Mouse (Mus musculus) hindbrain, embryonic 11.5 days (tissue): Measurements from ENCODE around the gene Eno2. TPM values are rescaled to one million over a fixed set of nuclear protein-coding genes. Genes with fewer than 3 reads are reported as not detected.
A peak's percentile ranks its signal among the peaks of the same experiment; 100 is the strongest.
"Not testable (repeated sequence)": the region's sequence is repeated elsewhere in the genome, so short reads cannot be mapped to it uniquely, and the experiment has no call there.

Experiments
- ATAC-seq: fragments of 200-750 bp; cut with Nextera tagmentation; 2 replicates; pipeline ENCODE4 v1.8.0; 2017; ENCODE audit warnings: mild to moderate bottlenecking, moderate TSS enrichment, moderate library complexity; ENCODE audit not compliant: low FRiP score
- DNase-seq: peaks from one replicate; pipeline ENCODE4 v3.0.0-alpha.2; 2015; ENCODE audit warnings: low spot score
- H3K27ac ChIP-seq: fragments of 300-500 bp; sonication (generic); 2 replicates; pipeline ENCODE4 v1.5.1; 2014; ENCODE audit warnings: mild to moderate bottlenecking, low read depth, low read length
- H3K27me3 ChIP-seq: fragments of 300-500 bp; sonication (generic); 2 replicates; pipeline ENCODE4 v1.6.1; 2014; ENCODE audit warnings: mild to moderate bottlenecking, low read length, moderate library complexity, mixed read lengths; ENCODE audit not compliant: control insufficient read depth, insufficient read depth
- H3K36me3 ChIP-seq: fragments of 300-500 bp; sonication (generic); 2 replicates; pipeline ENCODE4 v1.6.1; 2014; ENCODE audit warnings: mild to moderate bottlenecking, low read length, moderate library complexity, mixed read lengths; ENCODE audit not compliant: control insufficient read depth, insufficient read depth
- H3K4me1 ChIP-seq: fragments of 300-500 bp; sonication (generic); replicated peaks from 2 replicates; pipeline ENCODE4 v1.6.1; 2014; ENCODE audit warnings: low read length, mixed read lengths; ENCODE audit not compliant: control insufficient read depth, insufficient read depth
- H3K4me2 ChIP-seq: fragments of 300-500 bp; sonication (generic); replicated peaks from 2 replicates; pipeline ENCODE4 v1.6.1; 2014; ENCODE audit warnings: mild to moderate bottlenecking, low read depth, low read length
- H3K4me3 ChIP-seq: fragments of 300-500 bp; sonication (generic); 2 replicates; pipeline ENCODE4 v1.5.1; 2014; ENCODE audit warnings: low read depth, low read length
- H3K9ac ChIP-seq: fragments of 300-500 bp; sonication (generic); 2 replicates; pipeline ENCODE4 v1.6.1; 2014; ENCODE audit warnings: low read depth, low read length
- H3K9me3 ChIP-seq: fragments of 300-500 bp; sonication (generic); 2 replicates; pipeline ENCODE4 v1.6.1; 2016; ENCODE audit warnings: low read length; ENCODE audit not compliant: control insufficient read depth
- WGBS: fragments of 180-500 bp; shearing (Covaris S2); extraction: QIAGEN DNeasy Blood & Tissue Kit; methylation state at CpG from one replicate; pipeline ENCODE4 v1.1.7; 2014; 5-methylcytosine and 5-hydroxymethylcytosine counted together
- polyA plus RNA-seq: library from polyadenylated mRNA; unstranded; fragments of >200 nt; fragmentation: Nextera tagmentation; extraction: Ambion mirVana; gene quantifications from 2 replicates; pipeline ENCODE4 v1.2.1, GENCODE M21; 2014

The Eno2 gene
- polyA plus RNA-seq, 1 experiment from 2014 or later = 5.9 TPM

DNA sequence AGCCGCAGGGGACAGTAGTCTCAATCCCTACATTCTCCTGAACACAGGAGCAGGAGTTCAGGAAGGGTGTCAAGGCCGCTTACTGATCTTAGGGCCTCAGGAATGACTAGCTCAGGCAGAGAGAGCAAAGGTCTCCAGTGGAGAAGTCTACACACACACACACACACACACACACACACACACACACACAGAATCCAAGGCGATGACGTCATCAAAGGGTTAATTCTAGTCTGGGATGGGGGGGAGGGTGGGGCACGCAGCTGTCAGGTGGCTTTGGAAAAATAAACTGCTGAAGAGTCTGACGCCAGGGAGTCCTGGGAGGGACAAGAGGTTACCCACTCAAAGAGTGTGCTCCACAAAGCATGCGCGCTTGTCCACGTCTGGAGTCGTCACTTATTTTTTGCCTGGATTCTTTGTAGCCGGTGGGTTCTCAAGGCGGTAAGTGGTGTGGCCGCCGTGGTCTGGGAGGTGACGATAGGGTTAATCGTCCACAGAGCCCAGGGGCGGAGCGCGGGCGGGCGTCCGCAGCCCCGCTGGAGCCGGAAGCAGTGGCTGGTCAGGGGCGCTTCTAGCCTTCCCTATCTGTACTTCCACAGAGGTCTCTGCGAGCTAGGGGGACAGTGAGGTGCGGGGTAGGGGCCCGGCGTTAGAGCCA is 39.0 kb upstream of the Eno2 start, which contains the start of gene Spsb2:
TSS of gene Spsb2 (plus strand) at position 304 of the 655 bp plus-strand sequence.
- H3K4me1 ChIP-seq = peaks cover 15% of the 10 kb centered on the region
- WGBS = 3% methylated on average over 29 of the region's 29 CpGs
- H3K4me2 ChIP-seq = peak within 1 kb of the TSS; percentile 98

DNA sequence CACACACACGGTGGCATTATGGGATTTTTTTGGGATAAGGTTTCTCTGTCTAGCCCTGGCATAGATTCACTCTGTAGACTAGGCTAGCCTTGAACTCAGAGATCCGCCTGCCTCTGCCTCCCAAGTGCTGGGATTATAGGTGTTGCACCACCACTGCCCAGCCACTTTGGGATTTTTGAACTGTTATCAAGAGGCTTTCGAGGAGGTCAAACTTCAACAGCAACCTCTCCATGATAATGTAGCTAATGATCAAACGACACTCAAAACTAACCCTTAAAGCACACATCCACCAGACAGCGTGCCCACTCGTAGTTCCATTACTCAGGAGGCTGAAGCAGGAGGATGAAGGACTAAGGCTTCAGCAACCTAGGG is 38.5 kb upstream of the Eno2 start:
- peak overlapping the region; percentile 98 for H3K4me2 ChIP-seq
- H3K4me3 ChIP-seq = peak overlapping the region; percentile 54
- H3K27me3 ChIP-seq = no peaks in the 10 kb centered on the region
- 90% methylated on average over 6 of the region's 6 CpGs for WGBS
- H3K36me3 ChIP-seq = no peaks in the 10 kb centered on the region
- no peak for ATAC-seq
- H3K27ac ChIP-seq = no peak overlapping the region
- H3K9ac ChIP-seq = no peak overlapping the region
- DNase-seq = peak; percentile 4
- peaks cover 15% of the 10 kb centered on the region for H3K4me1 ChIP-seq
- no peaks in the 10 kb centered on the region for H3K9me3 ChIP-seq

More for the DNA sequence above, 39.0 kb upstream of the Eno2 start, which contains the start of gene Spsb2:
- DNase-seq (peak; percentile 79), ATAC-seq (peak; percentile 56)
- Histone ChIP-seq H3K9me3 (no peaks in the 10 kb centered on the region), H3K9ac (peak within 1 kb of the TSS; percentile 76), H3K27me3 (no peaks in the 10 kb centered on the region), H3K27ac (peak within 1 kb of the TSS; percentile 78), H3K4me3 (peak within 1 kb of the TSS; percentile 54), H3K36me3 (no peaks in the 10 kb centered on the region)

DNA sequence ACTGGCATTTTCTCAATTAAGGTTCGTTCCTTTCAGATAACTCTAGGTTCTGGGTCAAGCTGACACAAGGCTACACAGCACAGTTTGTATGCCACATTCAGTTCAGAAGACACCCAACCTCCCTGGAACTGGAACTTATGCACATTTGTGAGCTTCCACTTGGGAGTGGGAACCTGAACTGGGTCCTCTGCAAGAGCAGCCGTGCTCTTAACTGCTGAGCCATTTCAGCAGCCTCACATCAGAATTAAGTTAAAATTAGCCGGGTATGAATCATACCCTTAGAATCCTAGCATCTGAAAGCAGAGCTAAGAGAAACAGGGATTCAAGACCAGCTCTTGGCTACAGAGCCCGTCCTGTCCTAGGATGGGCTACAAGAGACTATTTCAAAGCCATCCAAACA is 37.9 kb upstream of the Eno2 start:
- ATAC-seq (no peak), DNase-seq (no peak)
- Histone ChIP-seq H3K27me3 (no peaks in the 10 kb centered on the region), H3K27ac (no peak overlapping the region), H3K9me3 (no peaks in the 10 kb centered on the region), H3K4me1 (peaks cover 12% of the 10 kb centered on the region), H3K36me3 (no peaks in the 10 kb centered on the region), H3K4me3 (no peak overlapping the region), H3K4me2 (no peak overlapping the region), H3K9ac (no peak overlapping the region)
- WGBS = 93% methylated on average over 4 of the region's 4 CpGs

DNA sequence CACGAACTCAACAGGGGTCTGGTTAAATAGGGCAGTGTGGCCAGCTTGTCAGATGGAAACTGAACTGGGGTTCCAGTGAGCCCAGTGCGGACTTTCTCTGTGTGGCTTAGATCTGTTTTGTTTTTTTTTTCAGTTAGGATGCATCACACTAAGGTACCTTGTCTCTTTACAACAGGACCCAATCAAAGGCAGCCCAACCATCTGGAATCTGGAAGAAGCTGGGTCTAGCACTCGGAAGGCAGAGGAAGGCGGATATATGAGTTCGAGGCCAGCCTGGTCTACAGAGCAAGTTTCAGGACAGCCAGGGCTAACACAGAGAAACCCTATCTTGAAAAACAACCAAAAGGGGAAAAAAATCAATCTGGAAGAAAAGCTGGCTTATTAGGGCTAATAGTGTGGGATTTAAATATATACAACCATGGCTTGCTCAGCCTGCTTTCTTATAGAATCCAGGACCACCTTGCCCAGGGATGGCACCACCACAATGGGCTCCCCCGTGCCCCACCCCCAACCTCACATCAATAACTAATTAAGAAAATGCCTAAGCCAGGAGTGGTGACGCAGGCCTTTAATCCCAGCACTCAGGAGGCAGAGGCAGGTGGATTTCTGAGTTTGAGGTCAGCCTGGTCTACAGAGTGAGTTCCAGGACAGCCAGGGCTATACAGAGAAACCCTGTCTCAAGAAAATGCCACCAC is 37.1 kb upstream of the Eno2 start:
- Histone ChIP-seq H3K36me3 (no peaks in the 10 kb centered on the region), H3K27ac (peak overlapping the region; percentile 2; the same call in 1 of the 2 replicates), H3K9ac (no peak overlapping the region), H3K4me1 (peaks cover 12% of the 10 kb centered on the region), H3K27me3 (no peaks in the 10 kb centered on the region), H3K4me2 (peak overlapping the region; percentile 59), H3K9me3 (no peaks in the 10 kb centered on the region), H3K4me3 (no peak overlapping the region)
- DNase-seq (no peak), ATAC-seq (no peak)
- WGBS = 76% methylated on average over 7 of the region's 7 CpGs

GRCm38 (mm10) chr6:124805341-124806321 is 36.2 kb upstream of the Eno2 start:
- H3K4me2 ChIP-seq = peak overlapping the region; percentile 59
- DNase-seq = peak; percentile 94
- H3K9ac ChIP-seq = peak overlapping the region; percentile 50; the same call in 1 of the 2 replicates
- peak; percentile 71 for ATAC-seq
- H3K27ac ChIP-seq = peak overlapping the region; percentile 2
- no peaks in the 10 kb centered on the region for H3K36me3 ChIP-seq
- peaks cover 12% of the 10 kb centered on the region for H3K4me1 ChIP-seq
- H3K27me3 ChIP-seq = no peaks in the 10 kb centered on the region
- peak overlapping the region; percentile 26 for H3K4me3 ChIP-seq
- 3% methylated on average over 34 of the region's 34 CpGs for WGBS
- no peaks in the 10 kb centered on the region for H3K9me3 ChIP-seq

GRCm38 (mm10) chr6:124804341-124804740 is 34.9 kb upstream of the Eno2 start:
- 91% methylated on average over 3 of the region's 3 CpGs for WGBS
- H3K4me1 ChIP-seq = peaks cover 7% of the 10 kb centered on the region; the same call in 1 of the 2 replicates
- DNase-seq (no peak), ATAC-seq (no peak)
- no peaks in the 10 kb centered on the region for H3K9me3 ChIP-seq
- no peak overlapping the region for H3K27ac ChIP-seq
- H3K4me2 ChIP-seq = no peak overlapping the region
- H3K36me3 ChIP-seq = no peaks in the 10 kb centered on the region
- no peaks in the 10 kb centered on the region for H3K27me3 ChIP-seq
- H3K9ac ChIP-seq = no peak overlapping the region
- H3K4me3 ChIP-seq = no peak overlapping the region

GRCm38 (mm10) chr6:124803691-124804090 is 34.2 kb upstream of the Eno2 start:
- H3K9ac ChIP-seq, H3K27ac ChIP-seq, H3K9me3 ChIP-seq, ATAC-seq, H3K27me3 ChIP-seq, H3K4me1 ChIP-seq, H3K4me3 ChIP-seq, H3K4me2 ChIP-seq, DNase-seq, H3K36me3 ChIP-seq: not testable (repeated sequence)
- WGBS = 97% methylated on average over 4 of the region's 4 CpGs

- 77% methylated on average over 3 of the region's 3 CpGs for WGBS
- no peak for DNase-seq
- no peak overlapping the region for H3K4me3 ChIP-seq
These were observed 33.6 kb upstream of the Eno2 start for GRCm38 (mm10) chr6:124803061-124803460.

More at GRCm38 (mm10) chr6:124803061-124803460, 33.6 kb upstream of the Eno2 start:
- Histone ChIP-seq H3K9ac (no peak overlapping the region), H3K4me1 (peaks cover 3% of the 10 kb centered on the region; the same call in 1 of the 2 replicates), H3K36me3 (no peaks in the 10 kb centered on the region), H3K9me3 (no peaks in the 10 kb centered on the region), H3K27ac (no peak overlapping the region), H3K27me3 (no peaks in the 10 kb centered on the region), H3K4me2 (no peak overlapping the region)
- no peak for ATAC-seq
